Mouse (Mus musculus): ENCODE data around the gene Akap1. TPM values are rescaled to one million over a fixed set of nuclear protein-coding genes. Genes with fewer than 3 reads are reported as not detected.
"Not testable (repeated sequence)": the region's sequence is repeated elsewhere in the genome, so short reads cannot be mapped to it uniquely, and the experiment has no call there.

Gene Akap1
- polyA plus RNA-seq, 1 experiment from 2014 or later: 31.2 TPM

DNA sequence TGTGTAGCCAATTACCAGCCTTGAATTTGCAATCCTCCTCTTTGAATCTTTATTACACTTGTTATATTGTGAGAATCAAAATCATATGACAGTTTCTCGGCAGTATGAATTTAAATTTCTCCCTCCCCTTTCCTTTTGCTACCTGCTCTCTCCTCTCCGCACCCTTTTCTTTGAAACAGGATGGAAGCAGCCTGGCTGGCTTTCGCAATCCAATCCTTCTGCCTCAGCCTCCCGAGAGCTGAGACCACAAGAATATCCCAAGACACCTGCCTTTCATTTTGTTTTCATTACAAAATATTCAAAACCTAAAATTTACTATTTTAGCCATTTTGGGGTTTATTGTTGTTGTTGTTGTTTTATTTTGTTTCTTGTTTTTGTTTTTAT, 34.0 kb upstream of the Akap1 start:
- Histone ChIP-seq H3K36me3 (ENCODE audit: control insufficient read depth, insufficient read depth, low read length) (no peaks in the 10 kb centered on the region), H3K27me3 (ENCODE audit: control insufficient read depth, insufficient read depth, low read depth, low read length) (no peaks in the 10 kb centered on the region), H3K27ac (ENCODE audit: low read length) (no peak overlapping the region), H3K4me2 (ENCODE audit: low read length) (no peak overlapping the region), H3K9me3 (replicated peaks; ENCODE audit: control insufficient read depth, low read length, poor library complexity, severe bottlenecking) (no peaks in the 10 kb centered on the region), H3K4me3 (ENCODE audit: low read depth, low read length) (no peak overlapping the region), H3K9ac (ENCODE audit: low read depth, low read length) (no peak overlapping the region), H3K4me1 (ENCODE audit: control insufficient read depth, insufficient read depth, low read length) (no peaks in the 10 kb centered on the region)
- ATAC-seq: no peak
- 77% methylated on average over 4 of the region's 4 CpGs for WGBS

DNA sequence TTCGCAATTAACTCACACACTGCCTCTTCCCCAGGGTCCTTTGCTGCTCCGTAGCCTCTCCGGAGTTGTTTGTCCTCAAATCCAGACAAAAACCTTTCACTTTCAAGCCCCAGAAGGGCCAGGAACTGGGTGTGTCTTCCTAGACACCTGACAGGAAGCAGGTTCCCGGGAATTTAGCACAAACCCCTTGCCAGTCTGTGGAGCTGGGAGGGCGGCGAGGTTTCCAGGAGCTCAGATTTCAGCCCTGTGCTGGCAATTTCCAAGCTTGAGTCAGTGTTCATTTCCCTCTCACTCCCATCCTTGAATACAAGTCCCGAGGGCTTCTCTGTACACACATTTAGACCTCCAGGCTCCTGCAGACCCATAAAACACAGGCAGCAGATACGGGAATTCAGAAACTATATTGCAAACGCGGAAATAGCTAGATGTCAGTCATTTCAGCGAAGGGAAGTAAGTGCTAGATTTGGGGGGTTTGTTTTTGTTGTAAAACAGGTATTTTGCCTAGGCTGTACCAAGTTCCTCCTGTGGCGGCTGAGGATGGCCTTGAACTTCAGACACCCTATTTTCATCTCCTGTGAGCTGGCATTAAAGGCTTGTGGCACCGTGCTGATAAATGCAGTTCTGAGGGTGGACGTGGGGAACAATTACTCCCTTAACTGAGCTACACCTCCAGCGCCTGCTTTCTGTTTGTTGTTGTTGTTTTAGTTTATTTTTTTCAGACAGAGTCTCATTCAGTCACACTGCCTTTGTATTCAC, 33.4 kb upstream of the Akap1 start:
- Histone ChIP-seq H3K27me3 (ENCODE audit: control insufficient read depth, insufficient read depth, low read depth, low read length) (no peaks in the 10 kb centered on the region), H3K27ac (ENCODE audit: low read length) (no peak overlapping the region), H3K4me2 (ENCODE audit: low read length) (no peak overlapping the region), H3K4me1 (ENCODE audit: control insufficient read depth, insufficient read depth, low read length) (no peaks in the 10 kb centered on the region), H3K9ac (ENCODE audit: low read depth, low read length) (no peak overlapping the region), H3K4me3 (ENCODE audit: low read depth, low read length) (no peak overlapping the region), H3K9me3 (replicated peaks; ENCODE audit: control insufficient read depth, low read length, poor library complexity, severe bottlenecking) (no peaks in the 10 kb centered on the region), H3K36me3 (ENCODE audit: control insufficient read depth, insufficient read depth, low read length) (no peaks in the 10 kb centered on the region)
- no peak for ATAC-seq
- 57% methylated on average over 15 of the region's 15 CpGs for WGBS

DNA sequence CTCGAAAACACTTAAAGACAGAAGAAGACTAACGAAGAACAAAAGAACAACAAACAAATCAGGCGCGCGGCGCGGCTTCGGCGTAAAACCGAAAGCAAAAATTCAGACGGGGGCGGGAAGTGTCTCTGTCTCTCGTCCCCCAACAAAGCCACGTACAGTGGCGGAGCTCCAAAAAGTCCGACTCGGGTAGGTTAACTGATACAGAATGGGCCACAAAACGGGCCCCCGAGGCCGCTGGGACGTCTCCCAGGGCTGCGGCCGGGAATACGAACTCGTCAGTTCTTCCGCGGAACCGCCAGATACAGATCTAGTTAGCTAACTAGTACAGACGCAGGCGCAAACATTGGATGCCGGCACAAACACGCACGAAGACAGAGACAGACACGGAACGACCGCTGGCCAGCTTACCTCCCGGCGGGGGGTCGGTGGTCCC, 31.4 kb upstream of the Akap1 start:
- 27% methylated on average over 23 of the region's 39 CpGs for WGBS
- not testable (repeated sequence) for H3K9ac ChIP-seq (ENCODE audit: low read depth, low read length); H3K27ac ChIP-seq (ENCODE audit: low read length); H3K9me3 ChIP-seq (replicated peaks; ENCODE audit: control insufficient read depth, low read length, poor library complexity, severe bottlenecking); ATAC-seq; H3K36me3 ChIP-seq (ENCODE audit: control insufficient read depth, insufficient read depth, low read length); H3K4me1 ChIP-seq (ENCODE audit: control insufficient read depth, insufficient read depth, low read length); H3K27me3 ChIP-seq (ENCODE audit: control insufficient read depth, insufficient read depth, low read depth, low read length)
- Histone ChIP-seq H3K4me3 (ENCODE audit: low read depth, low read length) (0 out of 2 replicates have a peak overlapping the region, but pooled peaks have one; percentile 20), H3K4me2 (ENCODE audit: low read length) (peak overlapping the region; percentile 32)

GRCm38 (mm10) chr11:88895235-88895634, 30.8 kb upstream of the Akap1 start:
- H3K4me3 ChIP-seq (ENCODE audit: low read depth, low read length); H3K4me2 ChIP-seq (ENCODE audit: low read length); ATAC-seq; H3K27ac ChIP-seq (ENCODE audit: low read length); H3K27me3 ChIP-seq (ENCODE audit: control insufficient read depth, insufficient read depth, low read depth, low read length); H3K9ac ChIP-seq (ENCODE audit: low read depth, low read length); H3K9me3 ChIP-seq (replicated peaks; ENCODE audit: control insufficient read depth, low read length, poor library complexity, severe bottlenecking); H3K36me3 ChIP-seq (ENCODE audit: control insufficient read depth, insufficient read depth, low read length); H3K4me1 ChIP-seq (ENCODE audit: control insufficient read depth, insufficient read depth, low read length): not testable (repeated sequence)
- 48% methylated on average over 9 of the region's 20 CpGs for WGBS

- not testable (repeated sequence) for H3K4me1 ChIP-seq (ENCODE audit: control insufficient read depth, insufficient read depth, low read length); ATAC-seq; H3K36me3 ChIP-seq (ENCODE audit: control insufficient read depth, insufficient read depth, low read length); H3K27me3 ChIP-seq (ENCODE audit: control insufficient read depth, insufficient read depth, low read depth, low read length); H3K9ac ChIP-seq (ENCODE audit: low read depth, low read length); H3K9me3 ChIP-seq (replicated peaks; ENCODE audit: control insufficient read depth, low read length, poor library complexity, severe bottlenecking); H3K4me2 ChIP-seq (ENCODE audit: low read length); H3K4me3 ChIP-seq (ENCODE audit: low read depth, low read length); H3K27ac ChIP-seq (ENCODE audit: low read length)
- 96% methylated on average over 7 of the region's 14 CpGs for WGBS
These were observed 29.9 kb upstream of the Akap1 start for GRCm38 (mm10) chr11:88894279-88894678.

DNA sequence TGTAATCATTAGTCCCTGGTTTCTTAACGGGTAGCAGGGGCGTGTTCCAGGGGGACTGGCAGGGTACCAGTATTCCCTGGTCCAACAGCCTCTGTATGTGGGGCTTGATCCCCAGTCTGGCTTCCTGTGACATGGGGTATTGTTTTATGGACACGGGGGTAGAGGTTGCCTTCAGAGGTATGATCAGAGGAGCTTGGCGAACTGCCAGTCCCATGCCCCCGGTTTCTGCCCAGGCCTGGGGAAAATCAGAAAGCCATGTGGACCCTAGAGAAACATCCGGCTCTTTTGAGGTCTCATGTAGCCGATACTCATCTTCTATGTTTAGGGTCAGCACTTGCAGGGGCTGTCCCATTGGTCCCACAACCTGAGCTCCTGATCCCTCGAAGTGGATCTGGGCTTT, 29.1 kb upstream of the Akap1 start:
- not testable (repeated sequence) for H3K9me3 ChIP-seq (replicated peaks; ENCODE audit: control insufficient read depth, low read length, poor library complexity, severe bottlenecking); H3K27me3 ChIP-seq (ENCODE audit: control insufficient read depth, insufficient read depth, low read depth, low read length); H3K4me1 ChIP-seq (ENCODE audit: control insufficient read depth, insufficient read depth, low read length); H3K36me3 ChIP-seq (ENCODE audit: control insufficient read depth, insufficient read depth, low read length); ATAC-seq; H3K4me3 ChIP-seq (ENCODE audit: low read depth, low read length); H3K9ac ChIP-seq (ENCODE audit: low read depth, low read length); H3K27ac ChIP-seq (ENCODE audit: low read length); H3K4me2 ChIP-seq (ENCODE audit: low read length)
- WGBS: 100% methylated on average over 2 of the region's 8 CpGs

DNA sequence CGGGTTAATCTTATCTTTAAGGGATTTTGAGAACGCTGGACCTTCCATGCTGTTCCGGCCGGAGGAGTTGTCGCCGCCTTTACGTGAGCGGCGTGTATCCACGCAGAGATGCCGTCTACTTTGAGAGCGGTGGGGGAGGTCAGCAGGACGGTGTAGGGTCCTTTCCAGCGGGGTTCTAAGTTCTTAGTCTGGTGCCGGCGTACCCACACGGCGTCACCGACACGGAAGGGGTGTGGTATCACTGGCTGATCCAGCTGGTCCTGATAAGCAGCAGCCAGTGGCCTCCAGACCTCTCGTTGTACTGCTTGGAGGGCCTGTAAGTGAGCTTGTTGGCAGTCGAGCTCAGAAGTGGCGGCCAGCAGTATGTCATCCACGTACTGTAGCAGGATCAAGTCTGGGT, 28.4 kb upstream of the Akap1 start:
- H3K27ac ChIP-seq (ENCODE audit: low read length); H3K4me3 ChIP-seq (ENCODE audit: low read depth, low read length); H3K9me3 ChIP-seq (replicated peaks; ENCODE audit: control insufficient read depth, low read length, poor library complexity, severe bottlenecking); H3K9ac ChIP-seq (ENCODE audit: low read depth, low read length); H3K36me3 ChIP-seq (ENCODE audit: control insufficient read depth, insufficient read depth, low read length); H3K27me3 ChIP-seq (ENCODE audit: control insufficient read depth, insufficient read depth, low read depth, low read length); H3K4me2 ChIP-seq (ENCODE audit: low read length); ATAC-seq; H3K4me1 ChIP-seq (ENCODE audit: control insufficient read depth, insufficient read depth, low read length): not testable (repeated sequence)
- 98% methylated on average over 20 of the region's 24 CpGs for WGBS

GRCm38 (mm10) chr11:88891921-88892561, 27.7 kb upstream of the Akap1 start:
- not testable (repeated sequence) for H3K36me3 ChIP-seq (ENCODE audit: control insufficient read depth, insufficient read depth, low read length); H3K9me3 ChIP-seq (replicated peaks; ENCODE audit: control insufficient read depth, low read length, poor library complexity, severe bottlenecking); H3K4me1 ChIP-seq (ENCODE audit: control insufficient read depth, insufficient read depth, low read length); H3K27ac ChIP-seq (ENCODE audit: low read length); H3K27me3 ChIP-seq (ENCODE audit: control insufficient read depth, insufficient read depth, low read depth, low read length); H3K4me2 ChIP-seq (ENCODE audit: low read length); H3K9ac ChIP-seq (ENCODE audit: low read depth, low read length); H3K4me3 ChIP-seq (ENCODE audit: low read depth, low read length); ATAC-seq
- 94% methylated on average over 10 of the region's 24 CpGs for WGBS

- WGBS: 96% methylated on average over 7 of the region's 12 CpGs
- H3K4me2 ChIP-seq (ENCODE audit: low read length); H3K27me3 ChIP-seq (ENCODE audit: control insufficient read depth, insufficient read depth, low read depth, low read length); H3K9me3 ChIP-seq (replicated peaks; ENCODE audit: control insufficient read depth, low read length, poor library complexity, severe bottlenecking); H3K4me3 ChIP-seq (ENCODE audit: low read depth, low read length); H3K4me1 ChIP-seq (ENCODE audit: control insufficient read depth, insufficient read depth, low read length); H3K27ac ChIP-seq (ENCODE audit: low read length); H3K9ac ChIP-seq (ENCODE audit: low read depth, low read length); ATAC-seq; H3K36me3 ChIP-seq (ENCODE audit: control insufficient read depth, insufficient read depth, low read length): not testable (repeated sequence)
These were observed 27.1 kb upstream of the Akap1 start for GRCm38 (mm10) chr11:88891446-88891845.
